Comparison of ENCODE assay signal across 8 mouse cellular contexts in genomic region chr4:118265557-118265956, GRCm38 (mm10). TPM values are rescaled to one million over a fixed set of nuclear protein-coding genes. Genes with fewer than 3 reads are reported as not detected.
DNase-seq lines count a peak whose midpoint lies in the region; ATAC-seq and TF ChIP-seq lines count a peak whose summit lies in the region.

No protein-coding gene starts in this region.

- no peak for ATAC-seq in hindbrain, postnatal 0 days
- no peak for ATAC-seq in neural tube, embryonic 12.5 days (ENCODE audit: low FRiP score, low read depth)
- no peak for ATAC-seq in megakaryocyte, adult 5-6 weeks (ENCODE audit: poor library complexity, severe bottlenecking)

- H3K4me3 ChIP-seq in hindbrain, postnatal 0 days (ENCODE audit: low read length) = no peak overlapping the region
- no peak overlapping the region for H3K4me3 ChIP-seq in neural tube, embryonic 12.5 days

- H3K4me1 ChIP-seq in hindbrain, postnatal 0 days (ENCODE audit: insufficient read depth, low read length) = peaks cover 28% of the 10 kb centered on the region
- peaks cover 60% of the 10 kb centered on the region for H3K4me1 ChIP-seq in neural tube, embryonic 12.5 days

- peak overlapping the region; percentile 66 for H3K27ac ChIP-seq in hindbrain, postnatal 0 days
- H3K27ac ChIP-seq in neural tube, embryonic 12.5 days = peak overlapping the region; percentile 53; the same call in 1 of the 2 replicates

- 0 out of 2 replicates have a peak overlapping the region, but pooled peaks have one; percentile 3 for H3K4me2 ChIP-seq in hindbrain, postnatal 0 days (ENCODE audit: low read depth, low read length)
- peak overlapping the region; percentile 28 for H3K4me2 ChIP-seq in neural tube, embryonic 12.5 days (replicated peaks)

- no peak for TF ChIP-seq CTCF in hindbrain, postnatal 0 days (IDR thresholded peaks at IDR 0.05; ENCODE audit: low read depth)

- H3K27me3 ChIP-seq in hindbrain, postnatal 0 days (ENCODE audit: insufficient read depth, low read length) = no peaks in the 10 kb centered on the region
- no peaks in the 10 kb centered on the region for H3K27me3 ChIP-seq in neural tube, embryonic 12.5 days (replicated peaks)

- peak; percentile 41 to 43 for DNase-seq in left cerebral cortex, postnatal 25 days (ENCODE audit: low spot score in 2 of 2)
- DNase-seq in left cerebral cortex, postnatal 36 days (ENCODE audit: low spot score in 2 of 2) = no peak
- peak; percentile 58 for DNase-seq in embryo, embryonic 11 days
- DNase-seq in hindbrain, postnatal 0 days (ENCODE audit: low spot score) = peak; percentile 67
- DNase-seq in gastrocnemius, postnatal 25 days = no peak
- DNase-seq in layer of hippocampus, adult 9-11 months = no peak

- 30% methylated on average over 15 of the region's 15 CpGs for WGBS in hindbrain, postnatal 0 days
- WGBS in neural tube, embryonic 12.5 days = 24% methylated on average over 15 of the region's 15 CpGs

- H3K9ac ChIP-seq in hindbrain, postnatal 0 days (replicated peaks; ENCODE audit: low read length) = 0 out of 2 replicates have a peak overlapping the region, but pooled peaks have one; percentile 21
- no peak overlapping the region for H3K9ac ChIP-seq in neural tube, embryonic 12.5 days

- no peaks in the 10 kb centered on the region for H3K9me3 ChIP-seq in hindbrain, postnatal 0 days (ENCODE audit: low read length)
- no peaks in the 10 kb centered on the region for H3K9me3 ChIP-seq in neural tube, embryonic 12.5 days

- intact Hi-C loops in left cerebral cortex, postnatal 25 days (cut with DNase I) = no loop called here
- intact Hi-C loops in left cerebral cortex, postnatal 36 days (cut with DNase I) = no loop called here

- H3K36me3 ChIP-seq in hindbrain, postnatal 0 days (ENCODE audit: insufficient read depth, low read length) = peaks cover 10% of the 10 kb centered on the region; the same call in 1 of the 2 replicates
- H3K36me3 ChIP-seq in neural tube, embryonic 12.5 days = peaks cover 53% of the 10 kb centered on the region

RNA-seq across cellular contexts. Expression of gene Ptprf, which starts 25.6 kb away (rescaled TPM):
- total RNA-seq in left cerebral cortex, postnatal 25 days (2021) = 100 to 1,000 TPM; 134 to 135 TPM
- 100 to 1,000 TPM; 118 to 126 TPM for total RNA-seq in left cerebral cortex, postnatal 36 days (2021)
- total RNA-seq in hindbrain, postnatal 0 days (2014; rRNA removed) = 178 and 196 TPM in 2 replicates
- 39.2 and 44.4 TPM in 2 replicates for polyA plus RNA-seq in hindbrain, postnatal 0 days (2015; fragmentation: Nextera tagmentation; extraction: Ambion mirVana)
- 109 and 122 TPM in 2 replicates for polyA plus RNA-seq in neural tube, embryonic 12.5 days (2016; fragmentation: Nextera tagmentation; extraction: Ambion mirVana)
- total RNA-seq in gastrocnemius, postnatal 25 days (2021) = 1 to 10 TPM; 3.7 to 4.8 TPM
- 1.1 TPM in 2 replicates for total RNA-seq in megakaryocyte, adult 5-6 weeks (2015)
- total RNA-seq in megakaryocyte, adult 5-6 weeks (2017) = 0.77 and 0.89 TPM in 2 replicates

Comparison
In these comparisons a context has a peak if more than half of its experiments do, and no peak if none do; other contexts are left out.
1. DNase-seq: peak in left cerebral cortex, postnatal 25 days (2 of 2), embryo, embryonic 11 days (single experiment) and hindbrain, postnatal 0 days (single experiment); none in left cerebral cortex, postnatal 36 days (0 of 2), gastrocnemius, postnatal 25 days (single experiment) and layer of hippocampus, adult 9-11 months (single experiment).
2. RNA of gene Ptprf, which starts 25.6 kb away (total RNA-seq): 178 to 196 TPM in hindbrain, postnatal 0 days, 134 to 135 TPM in left cerebral cortex, postnatal 25 days and 118 to 126 TPM in left cerebral cortex, postnatal 36 days; 3.7 to 4.8 TPM in gastrocnemius, postnatal 25 days and 0.77 to 1.1 TPM in megakaryocyte, adult 5-6 weeks; every median in the first group is over 10 times any median in the second.